Mouse (Mus musculus) heart, embryonic 15.5 days (tissue): ENCODE measurements around the gene AI481877. TPM values are rescaled to one million over a fixed set of nuclear protein-coding genes. Genes with fewer than 3 reads are reported as not detected.
A peak's percentile ranks its signal among the peaks of the same experiment; 100 is the strongest.

Source experiments
- ATAC-seq: fragments of 200-750 bp; cut with Nextera tagmentation; replicated peaks from 2 replicates; pipeline ENCODE4 v1.8.0; 2017; ENCODE audit warnings: low read depth, moderate TSS enrichment; ENCODE audit not compliant: insufficient number of reproducible peaks, insufficient read depth, low FRiP score
- H3K27ac ChIP-seq: fragments of 300-500 bp; sonication (generic); 2 replicates; pipeline ENCODE4 v1.5.1; 2015; ENCODE audit warnings: mild to moderate bottlenecking, inconsistent platforms
- H3K27me3 ChIP-seq: fragments of 300-500 bp; sonication (generic); 2 replicates; pipeline ENCODE4 v1.6.1; 2015; ENCODE audit warnings: inconsistent platforms
- H3K36me3 ChIP-seq: fragments of 300-500 bp; sonication (generic); 2 replicates; pipeline ENCODE4 v1.6.1; 2015; ENCODE audit warnings: mild to moderate bottlenecking, inconsistent platforms
- H3K4me1 ChIP-seq: fragments of 300-500 bp; sonication (generic); replicated peaks from 2 replicates; pipeline ENCODE4 v1.6.1; 2015; ENCODE audit warnings: inconsistent platforms
- H3K4me2 ChIP-seq: fragments of 300-500 bp; sonication (generic); 2 replicates; pipeline ENCODE4 v1.6.1; 2015; ENCODE audit warnings: inconsistent platforms, mild to moderate bottlenecking, moderate library complexity
- H3K4me3 ChIP-seq: fragments of 300-500 bp; sonication (generic); 2 replicates; pipeline ENCODE4 v1.5.1; 2015; ENCODE audit warnings: mild to moderate bottlenecking, inconsistent platforms
- H3K9ac ChIP-seq: fragments of 300-500 bp; sonication (generic); 2 replicates; pipeline ENCODE4 v1.6.1; 2015; ENCODE audit warnings: mild to moderate bottlenecking, inconsistent platforms
- H3K9me3 ChIP-seq: fragments of 300-500 bp; sonication (generic); replicated peaks from 2 replicates; pipeline ENCODE4 v1.6.1; 2016; ENCODE audit warnings: inconsistent platforms
- WGBS: fragments of 180-500 bp; shearing (Covaris S2); methylation state at CpG from one replicate; pipeline ENCODE4 v1.1.7; 2015; ENCODE audit warnings: mixed read lengths; 5-methylcytosine and 5-hydroxymethylcytosine counted together
- polyA plus RNA-seq: library from polyadenylated mRNA; unstranded; fragments of >200 nt; fragmentation: Nextera tagmentation; extraction: Ambion mirVana; gene quantifications from 2 replicates; pipeline ENCODE4 v1.2.1, GENCODE M21; 2015

AI481877 gene
- polyA plus RNA-seq, 1 experiment from 2014 or later: not detected

DNA sequence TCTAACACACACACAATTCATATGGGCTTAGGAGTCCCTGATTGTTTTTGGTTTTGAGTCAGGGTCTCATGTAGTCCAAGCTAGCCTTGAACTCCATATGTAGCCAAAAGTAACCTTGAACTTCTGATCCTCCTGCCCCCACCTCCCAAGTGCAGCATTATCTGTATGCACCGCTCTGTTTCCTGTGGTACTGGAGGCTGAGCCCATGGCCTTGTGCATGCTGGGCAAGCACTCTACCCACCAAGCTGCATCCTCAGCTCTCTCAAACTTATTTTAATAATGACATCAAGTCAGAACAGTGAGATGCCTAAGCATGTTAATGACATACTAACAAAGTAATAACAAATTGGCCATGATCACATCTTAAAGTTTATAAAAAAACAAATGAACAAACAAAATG lies 87.7 kb downstream of the AI481877 start:
- Histone ChIP-seq H3K4me3 (no peak overlapping the region), H3K27me3 (no peaks in the 10 kb centered on the region), H3K36me3 (no peaks in the 10 kb centered on the region), H3K4me2 (no peak overlapping the region), H3K4me1 (no peaks in the 10 kb centered on the region), H3K9me3 (no peaks in the 10 kb centered on the region), H3K9ac (no peak overlapping the region), H3K27ac (no peak overlapping the region)
- 90% methylated on average over 1 of the region's 1 CpGs for WGBS
- no peak for ATAC-seq

DNA sequence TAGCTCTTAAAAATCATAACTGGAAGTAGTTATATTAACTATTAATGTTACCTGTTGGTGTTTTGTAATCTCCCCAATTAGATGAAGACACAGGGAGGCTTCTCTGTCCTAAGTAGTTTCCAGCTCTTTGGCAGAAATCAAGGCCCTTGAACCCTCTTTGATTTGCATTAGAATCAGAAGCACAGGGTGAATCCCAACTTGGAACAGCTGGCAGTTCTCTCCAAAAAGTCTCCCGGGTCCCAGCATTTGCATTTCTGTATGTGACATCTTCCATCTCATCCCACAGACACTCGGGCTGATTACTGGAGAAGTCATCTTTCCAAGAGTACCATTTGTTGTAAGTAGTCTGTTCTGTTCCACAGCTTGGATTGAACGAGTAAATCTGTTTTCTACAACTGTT lies 91.6 kb downstream of the AI481877 start:
- Histone ChIP-seq H3K36me3 (no peaks in the 10 kb centered on the region), H3K4me2 (no peak overlapping the region), H3K9ac (no peak overlapping the region), H3K9me3 (no peaks in the 10 kb centered on the region), H3K27me3 (no peaks in the 10 kb centered on the region), H3K4me3 (no peak overlapping the region), H3K27ac (no peak overlapping the region), H3K4me1 (no peaks in the 10 kb centered on the region)
- ATAC-seq: no peak
- WGBS: 39% methylated on average over 3 of the region's 3 CpGs

DNA sequence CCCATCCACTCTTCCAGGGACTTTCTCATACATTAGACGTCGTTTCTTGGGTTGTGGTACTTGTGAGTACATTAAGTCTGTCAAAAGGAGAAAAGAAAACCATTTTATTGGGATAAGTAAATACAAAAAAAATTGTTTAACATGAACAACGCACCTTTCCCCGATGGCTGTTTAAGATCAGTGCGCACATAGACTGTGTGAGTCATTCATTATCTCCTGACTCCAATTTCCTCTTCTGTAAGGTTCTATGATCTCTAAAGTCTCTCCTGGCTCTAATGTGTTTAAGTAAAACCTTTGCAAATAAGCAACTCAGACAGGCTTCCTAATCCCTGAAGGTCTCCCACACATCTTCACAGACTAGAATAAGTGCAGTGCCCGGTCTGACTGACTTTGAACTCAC lies 94.9 kb downstream of the AI481877 start:
- no peaks in the 10 kb centered on the region for H3K4me1 ChIP-seq
- 77% methylated on average over 6 of the region's 6 CpGs for WGBS
- no peak for ATAC-seq
- H3K9me3 ChIP-seq: no peaks in the 10 kb centered on the region
- H3K27ac ChIP-seq: no peak overlapping the region
- H3K36me3 ChIP-seq: no peaks in the 10 kb centered on the region
- H3K27me3 ChIP-seq: no peaks in the 10 kb centered on the region
- no peak overlapping the region for H3K4me3 ChIP-seq
- no peak overlapping the region for H3K9ac ChIP-seq
- H3K4me2 ChIP-seq: no peak overlapping the region

GRCm38 (mm10) chr4:59043074-59043473 lies 95.7 kb downstream of the AI481877 start:
- Histone ChIP-seq H3K4me1 (no peaks in the 10 kb centered on the region), H3K9ac (no peak overlapping the region), H3K4me3 (no peak overlapping the region), H3K9me3 (no peaks in the 10 kb centered on the region), H3K27ac (no peak overlapping the region), H3K36me3 (no peaks in the 10 kb centered on the region), H3K27me3 (no peaks in the 10 kb centered on the region), H3K4me2 (no peak overlapping the region)
- no peak for ATAC-seq
- WGBS: 92% methylated on average over 5 of the region's 5 CpGs

DNA sequence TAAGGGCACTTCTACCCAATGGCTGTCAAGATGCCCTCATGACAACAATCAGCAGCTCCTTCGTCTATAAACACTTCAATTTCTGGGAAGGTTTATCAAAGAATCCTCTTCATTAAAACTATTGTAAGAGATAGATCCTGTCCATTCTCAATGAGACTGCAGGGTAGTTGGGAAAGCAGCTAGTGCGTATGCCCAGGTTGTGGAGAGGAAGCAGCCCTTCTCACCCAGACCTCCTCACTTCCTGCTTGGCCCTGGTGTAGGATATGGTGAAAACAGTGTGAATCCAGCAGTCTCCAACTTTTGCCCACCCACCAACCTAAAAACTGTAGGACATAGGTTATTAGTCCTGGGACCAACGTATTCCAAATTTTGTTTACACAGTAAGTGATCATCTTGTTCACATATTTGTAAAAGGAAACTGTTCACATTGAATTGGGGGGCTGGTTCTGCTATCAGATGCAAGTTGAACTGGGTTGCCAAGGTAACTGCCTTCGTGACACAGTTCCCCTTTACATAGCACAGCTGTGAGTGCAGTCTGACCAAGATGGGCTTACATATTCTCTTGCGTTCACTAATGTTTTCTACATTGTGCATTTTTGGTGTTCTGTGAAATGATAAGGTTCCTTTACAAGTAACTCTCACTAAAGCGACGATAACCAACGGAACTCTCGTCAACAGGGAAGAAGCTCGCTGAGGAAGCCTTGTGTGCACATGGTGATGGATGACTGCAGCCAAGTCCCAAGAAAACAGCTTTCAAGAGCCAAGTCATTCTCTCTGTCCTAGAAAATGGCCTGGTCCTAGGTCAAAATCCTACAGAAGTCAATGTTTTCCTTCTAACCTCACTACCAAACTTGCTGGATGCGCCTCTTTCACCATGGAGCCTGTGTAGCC lies 98.1 kb downstream of the AI481877 start:
- Histone ChIP-seq H3K27ac (no peak overlapping the region), H3K9me3 (no peaks in the 10 kb centered on the region), H3K9ac (no peak overlapping the region), H3K4me2 (no peak overlapping the region), H3K4me1 (peaks cover 7% of the 10 kb centered on the region), H3K27me3 (no peaks in the 10 kb centered on the region), H3K4me3 (no peak overlapping the region), H3K36me3 (no peaks in the 10 kb centered on the region)
- ATAC-seq: no peak
- WGBS: 80% methylated on average over 11 of the region's 11 CpGs

DNA sequence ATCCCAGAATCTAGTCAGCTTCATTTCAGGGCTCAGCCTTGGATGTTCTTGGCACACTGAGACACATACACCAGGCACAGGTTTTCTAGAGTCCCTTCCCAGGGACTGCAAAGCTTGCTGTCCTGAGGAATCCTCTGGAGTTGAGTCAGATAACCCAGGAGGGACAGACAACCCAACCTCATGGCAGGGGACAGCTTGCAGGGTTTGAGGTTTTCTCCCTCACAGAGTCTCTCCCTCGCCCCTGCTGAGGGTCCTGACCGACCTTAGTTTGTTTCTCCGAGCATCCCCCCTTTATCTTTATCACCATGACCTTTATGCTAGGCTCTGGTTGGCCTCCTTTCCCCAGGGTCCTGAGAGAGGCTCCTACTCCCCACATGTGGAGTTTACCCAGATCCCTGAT lies 101.3 kb downstream of the AI481877 start:
- H3K27me3 ChIP-seq: no peaks in the 10 kb centered on the region
- peaks cover 11% of the 10 kb centered on the region for H3K4me1 ChIP-seq
- no peaks in the 10 kb centered on the region; the same call in 1 of the 2 replicates for H3K9me3 ChIP-seq
- H3K27ac ChIP-seq: no peak overlapping the region
- no peak overlapping the region for H3K4me2 ChIP-seq
- no peak overlapping the region for H3K9ac ChIP-seq
- no peaks in the 10 kb centered on the region for H3K36me3 ChIP-seq
- H3K4me3 ChIP-seq: no peak overlapping the region
- WGBS: 59% methylated on average over 3 of the region's 3 CpGs
- no peak for ATAC-seq

- H3K4me1 ChIP-seq: peaks cover 11% of the 10 kb centered on the region
- WGBS: 52% methylated on average over 13 of the region's 13 CpGs
- H3K4me3 ChIP-seq: no peak overlapping the region; the same call in 1 of the 2 replicates
- H3K9ac ChIP-seq: no peak overlapping the region
- H3K9me3 ChIP-seq: no peaks in the 10 kb centered on the region; the same call in 1 of the 2 replicates
- no peaks in the 10 kb centered on the region for H3K27me3 ChIP-seq
- no peaks in the 10 kb centered on the region for H3K36me3 ChIP-seq
- no peak for ATAC-seq
- H3K4me2 ChIP-seq: peak overlapping the region; percentile 31; the same call in 1 of the 2 replicates
- H3K27ac ChIP-seq: no peak overlapping the region
Observed at GRCm38 (mm10) chr4:59036490-59037127, 102.2 kb downstream of the AI481877 start.

- no peak for ATAC-seq
- peak overlapping the region; percentile 92 for H3K4me2 ChIP-seq
- WGBS: 69% methylated on average over 18 of the region's 18 CpGs
Observed at GRCm38 (mm10) chr4:59035786-59036350, 102.9 kb downstream of the AI481877 start.

DNA sequence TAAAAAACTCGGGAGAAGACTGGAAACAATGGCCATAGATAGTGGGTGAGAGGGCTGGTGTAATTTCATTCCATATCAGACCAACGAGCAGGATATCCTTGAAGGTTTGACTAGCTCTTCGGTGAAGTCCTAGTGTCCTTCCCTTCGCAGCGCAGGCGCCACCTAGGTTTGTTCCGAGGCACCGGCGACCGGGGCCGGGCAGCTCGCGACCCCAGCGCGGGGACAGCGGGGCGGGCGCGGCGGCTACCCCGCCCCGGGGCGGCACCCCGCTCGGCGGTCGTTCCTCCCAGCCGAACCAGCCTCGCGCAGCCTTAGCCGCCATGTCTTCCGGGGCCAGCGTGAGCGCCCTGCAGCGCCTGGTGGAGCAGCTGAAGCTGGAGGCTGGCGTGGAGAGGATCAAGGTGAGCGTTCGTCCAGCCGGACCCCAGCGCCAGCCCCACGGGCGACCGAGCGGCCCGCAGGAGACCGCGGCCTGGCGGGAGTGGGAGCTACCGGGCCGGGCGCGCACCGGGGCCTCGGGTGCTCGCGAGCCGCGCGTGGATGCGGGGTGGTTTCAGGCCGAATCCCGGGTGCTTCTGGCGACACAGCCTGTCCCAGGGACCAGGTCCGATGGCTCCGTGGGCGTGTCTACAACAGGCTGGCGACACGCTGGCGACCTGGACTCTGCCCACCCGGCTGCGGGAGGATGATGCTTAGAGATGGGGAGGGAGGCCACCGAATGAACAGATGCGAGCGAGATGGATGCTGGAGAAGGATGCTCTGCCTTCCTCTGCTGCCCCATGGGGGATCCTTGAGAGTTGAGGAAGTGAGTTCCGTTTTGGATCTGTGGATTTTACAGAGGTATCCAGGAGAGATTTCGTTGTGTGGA lies 103.6 kb downstream of the AI481877 start, which contains the start of gene Gng10:
TSS of gene Gng10 (plus strand) at position 171 of the 868 bp plus-strand sequence.
- Histone ChIP-seq H3K9me3 (no peaks in the 10 kb centered on the region; the same call in 1 of the 2 replicates), H3K4me2 (peak within 1 kb of the TSS; percentile 92), H3K36me3 (no peaks in the 10 kb centered on the region), H3K4me1 (peaks cover 11% of the 10 kb centered on the region), H3K9ac (peak within 1 kb of the TSS; percentile 83), H3K27me3 (no peaks in the 10 kb centered on the region), H3K4me3 (peak within 1 kb of the TSS; percentile 93), H3K27ac (peak within 1 kb of the TSS; percentile 67)
- 12% methylated on average over 76 of the region's 76 CpGs for WGBS
- peak; percentile 87 for ATAC-seq

More at GRCm38 (mm10) chr4:59035786-59036350, 102.9 kb downstream of the AI481877 start:
- Histone ChIP-seq H3K27me3 (no peaks in the 10 kb centered on the region), H3K9ac (peak overlapping the region; percentile 83), H3K27ac (no peak overlapping the region), H3K9me3 (no peaks in the 10 kb centered on the region; the same call in 1 of the 2 replicates), H3K36me3 (no peaks in the 10 kb centered on the region), H3K4me3 (peak overlapping the region; percentile 93), H3K4me1 (peaks cover 11% of the 10 kb centered on the region)

GRCm38 (mm10) chr4:59034325-59034917 lies 104.4 kb downstream of the AI481877 start:
- Histone ChIP-seq H3K27me3 (no peaks in the 10 kb centered on the region), H3K4me2 (peak overlapping the region; percentile 92), H3K9ac (no peak overlapping the region), H3K4me3 (peak overlapping the region; percentile 93), H3K27ac (no peak overlapping the region), H3K4me1 (peaks cover 11% of the 10 kb centered on the region), H3K36me3 (no peaks in the 10 kb centered on the region), H3K9me3 (no peaks in the 10 kb centered on the region; the same call in 1 of the 2 replicates)
- WGBS: 83% methylated on average over 10 of the region's 10 CpGs
- ATAC-seq: no peak
